Mouse (Mus musculus): ENCODE results near the gene Ssh3.

GRCm38 (mm10) chr19:4231253-4232185, 37.5 kb downstream of the Ssh3 start, which contains the start of gene Pold4:
- no peak for TF ChIP-seq POLR2A (IDR thresholded peaks at IDR 0.05; ENCODE audit: insufficient read depth, low read length)
- no peak for TF ChIP-seq CTCF (IDR thresholded peaks at IDR 0.05; ENCODE audit: low read depth, low read length)
- TF ChIP-seq EP300 (IDR thresholded peaks at IDR 0.05; ENCODE audit: insufficient read depth, low read depth, low read length), result no peak
